Mouse (Mus musculus) midbrain, embryonic 16.5 days (tissue): ENCODE measurements around the gene Ntmt1. TPM values are rescaled to one million over a fixed set of nuclear protein-coding genes. Genes with fewer than 3 reads are reported as not detected.
A peak's percentile ranks its signal among the peaks of the same experiment; 100 is the strongest.

Experiments used
- ATAC-seq: fragments of 200-750 bp; cut with Nextera tagmentation; 2 replicates; pipeline ENCODE4 v1.8.0; 2017; ENCODE audit warnings: moderate TSS enrichment
- H3K27ac ChIP-seq: fragments of 300-500 bp; sonication (generic); 2 replicates; pipeline ENCODE4 v1.5.1; 2014; ENCODE audit warnings: mild to moderate bottlenecking, low read length, mixed read lengths
- H3K27me3 ChIP-seq: fragments of 300-500 bp; sonication (generic); 2 replicates; pipeline ENCODE4 v1.6.1; 2014; ENCODE audit warnings: low read depth, low read length, mixed read lengths; ENCODE audit not compliant: control insufficient read depth, insufficient read depth
- H3K36me3 ChIP-seq: fragments of 300-500 bp; sonication (generic); 2 replicates; pipeline ENCODE4 v1.6.1; 2014; ENCODE audit warnings: mild to moderate bottlenecking, low read length, moderate library complexity, mixed read lengths; ENCODE audit not compliant: control insufficient read depth, insufficient read depth
- H3K4me1 ChIP-seq: fragments of 300-500 bp; sonication (generic); 2 replicates; pipeline ENCODE4 v1.6.1; 2014; ENCODE audit warnings: mild to moderate bottlenecking, low read length, mixed read lengths; ENCODE audit not compliant: control insufficient read depth, insufficient read depth
- H3K4me2 ChIP-seq: fragments of 300-500 bp; sonication (generic); 2 replicates; pipeline ENCODE4 v1.6.1; 2014; ENCODE audit warnings: mild to moderate bottlenecking, low read length, mixed read lengths
- H3K4me3 ChIP-seq: fragments of 300-500 bp; sonication (generic); 2 replicates; pipeline ENCODE4 v1.5.1; 2014; ENCODE audit warnings: low read depth, mild to moderate bottlenecking, low read length, moderate library complexity, mixed read lengths
- H3K9ac ChIP-seq: fragments of 300-500 bp; sonication (generic); 2 replicates; pipeline ENCODE4 v1.6.1; 2014; ENCODE audit warnings: low read depth, low read length, mixed read lengths
- H3K9me3 ChIP-seq: fragments of 300-500 bp; sonication (generic); replicated peaks from 2 replicates; pipeline ENCODE4 v1.6.1; 2014; ENCODE audit warnings: mild to moderate bottlenecking, low read length, mixed read lengths; ENCODE audit not compliant: control insufficient read depth, poor library complexity, severe bottlenecking
- WGBS: fragments of 180-500 bp; shearing (Covaris S2); extraction: QIAGEN DNeasy Blood & Tissue Kit; methylation state at CpG from one replicate; pipeline ENCODE4 v1.1.7; 2014; 5-methylcytosine and 5-hydroxymethylcytosine counted together
- polyA plus RNA-seq: library from polyadenylated mRNA; unstranded; fragments of >200 nt; fragmentation: Nextera tagmentation; extraction: Ambion mirVana; gene quantifications from 2 replicates; pipeline ENCODE4 v1.2.1, GENCODE M21; 2015

The Ntmt1 gene
- 105 and 109 TPM in 2 replicates for polyA plus RNA-seq

- peak; percentile 97 for ATAC-seq
- peak within 1 kb of the TSS; percentile 81 for H3K27ac ChIP-seq
- peak within 1 kb of the TSS; percentile 77 for H3K9ac ChIP-seq
- peak within 1 kb of the TSS; percentile 54 for H3K4me3 ChIP-seq
- WGBS: under 1% methylated on average over 41 of the region's 44 CpGs
- peaks cover 6% of the 10 kb centered on the region for H3K27me3 ChIP-seq
- H3K9me3 ChIP-seq: no peaks in the 10 kb centered on the region
- no peaks in the 10 kb centered on the region for H3K36me3 ChIP-seq
- peak within 1 kb of the TSS; percentile 88 for H3K4me2 ChIP-seq
- H3K4me1 ChIP-seq: peaks cover 19% of the 10 kb centered on the region
These were observed at the start of gene Ntmt1 for GRCm38 (mm10) chr2:30807648-30808295. Ntmt1 (plus strand) TSS chr2:30807826.

GRCm38 (mm10) chr2:30758341-30759087, 49.1 kb upstream of the Ntmt1 start:
- no peaks in the 10 kb centered on the region for H3K27me3 ChIP-seq
- WGBS: 7% methylated on average over 17 of the region's 17 CpGs

GRCm38 (mm10) chr2:30759088-30759374, 48.6 kb upstream of the Ntmt1 start:
- no peak overlapping the region for H3K9ac ChIP-seq
- H3K9me3 ChIP-seq: no peaks in the 10 kb centered on the region
- H3K4me2 ChIP-seq: no peak overlapping the region
- peaks cover 6% of the 10 kb centered on the region for H3K4me1 ChIP-seq
- no peaks in the 10 kb centered on the region for H3K36me3 ChIP-seq
- H3K4me3 ChIP-seq: no peak overlapping the region
- no peak for ATAC-seq
- no peaks in the 10 kb centered on the region for H3K27me3 ChIP-seq
- WGBS: 48% methylated on average over 4 of the region's 4 CpGs
- H3K27ac ChIP-seq: no peak overlapping the region

More at GRCm38 (mm10) chr2:30758341-30759087, 49.1 kb upstream of the Ntmt1 start:
- Histone ChIP-seq H3K27ac (peak overlapping the region; percentile 63; the same call in 1 of the 2 replicates), H3K4me3 (no peak overlapping the region), H3K36me3 (no peaks in the 10 kb centered on the region), H3K9ac (0 out of 2 replicates have a peak overlapping the region, but pooled peaks have one; percentile 11), H3K9me3 (no peaks in the 10 kb centered on the region), H3K4me1 (peaks cover 6% of the 10 kb centered on the region), H3K4me2 (no peak overlapping the region)
- peak; percentile 66; the same call in 1 of the 2 replicates for ATAC-seq

- Histone ChIP-seq H3K27ac (no peak overlapping the region), H3K36me3 (no peaks in the 10 kb centered on the region), H3K4me3 (no peak overlapping the region), H3K9ac (no peak overlapping the region), H3K4me2 (no peak overlapping the region), H3K4me1 (peaks cover 6% of the 10 kb centered on the region), H3K27me3 (no peaks in the 10 kb centered on the region), H3K9me3 (no peaks in the 10 kb centered on the region)
- 86% methylated on average over 4 of the region's 4 CpGs for WGBS
- ATAC-seq: no peak
These were observed 48.2 kb upstream of the Ntmt1 start for GRCm38 (mm10) chr2:30759442-30759841.

- Histone ChIP-seq H3K4me2 (no peak overlapping the region), H3K4me1 (peaks cover 6% of the 10 kb centered on the region), H3K4me3 (no peak overlapping the region), H3K27ac (no peak overlapping the region), H3K27me3 (no peaks in the 10 kb centered on the region), H3K9ac (no peak overlapping the region), H3K9me3 (0 out of 2 replicates have a peak, but pooled peaks cover 3% of the 10 kb centered on the region), H3K36me3 (no peaks in the 10 kb centered on the region)
- WGBS: 42% methylated on average over 10 of the region's 10 CpGs
- ATAC-seq: no peak
These were observed 47.6 kb upstream of the Ntmt1 start for GRCm38 (mm10) chr2:30759858-30760547.

GRCm38 (mm10) chr2:30760706-30761105, 46.9 kb upstream of the Ntmt1 start:
- no peaks in the 10 kb centered on the region for H3K36me3 ChIP-seq
- H3K4me2 ChIP-seq: no peak overlapping the region
- no peak for ATAC-seq
- 43% methylated on average over 6 of the region's 6 CpGs for WGBS
- no peak overlapping the region for H3K4me3 ChIP-seq
- no peaks in the 10 kb centered on the region for H3K27me3 ChIP-seq
- no peak overlapping the region for H3K9ac ChIP-seq
- H3K27ac ChIP-seq: no peak overlapping the region
- 0 out of 2 replicates have a peak, but pooled peaks cover 3% of the 10 kb centered on the region for H3K9me3 ChIP-seq
- H3K4me1 ChIP-seq: peaks cover 6% of the 10 kb centered on the region

GRCm38 (mm10) chr2:30766446-30766845, 41.2 kb upstream of the Ntmt1 start:
- Histone ChIP-seq H3K27me3 (no peaks in the 10 kb centered on the region), H3K9ac (no peak overlapping the region), H3K9me3 (0 out of 2 replicates have a peak, but pooled peaks cover 3% of the 10 kb centered on the region), H3K4me3 (no peak overlapping the region), H3K36me3 (no peaks in the 10 kb centered on the region), H3K27ac (no peak overlapping the region), H3K4me1 (peaks cover 7% of the 10 kb centered on the region), H3K4me2 (no peak overlapping the region)
- WGBS: 78% methylated on average over 5 of the region's 5 CpGs
- no peak for ATAC-seq

- no peak overlapping the region for H3K9ac ChIP-seq
- H3K9me3 ChIP-seq: 0 out of 2 replicates have a peak, but pooled peaks cover 3% of the 10 kb centered on the region
- no peak overlapping the region for H3K4me2 ChIP-seq
- no peak for ATAC-seq
- no peaks in the 10 kb centered on the region for H3K27me3 ChIP-seq
- H3K4me1 ChIP-seq: peaks cover 20% of the 10 kb centered on the region
- no peaks in the 10 kb centered on the region for H3K36me3 ChIP-seq
- no peak overlapping the region for H3K4me3 ChIP-seq
- WGBS: 66% methylated on average over 7 of the region's 7 CpGs
- no peak overlapping the region for H3K27ac ChIP-seq
These were observed 39.9 kb upstream of the Ntmt1 start for GRCm38 (mm10) chr2:30767626-30768240.
